Mouse (Mus musculus) heart, adult 10 weeks (tissue): ENCODE measurements around the gene Gm21970. TPM values are rescaled to one million over a fixed set of nuclear protein-coding genes. Genes with fewer than 3 reads are reported as not detected.

Experiments used
- polyA plus RNA-seq: library from polyadenylated mRNA; stranded (reverse); fragments of 350-450 nt; fragmentation: Illumina TruSeq; extraction: RNeasy Lipid Tissue Mini Kit (QIAGEN cat#74804); gene quantifications from one replicate; pipeline ENCODE4 v1.2.3, GENCODE M21; 2014; ENCODE audit warnings: low read depth, low replicate concordance

Gene Gm21970
- polyA plus RNA-seq: not detected

DNA sequence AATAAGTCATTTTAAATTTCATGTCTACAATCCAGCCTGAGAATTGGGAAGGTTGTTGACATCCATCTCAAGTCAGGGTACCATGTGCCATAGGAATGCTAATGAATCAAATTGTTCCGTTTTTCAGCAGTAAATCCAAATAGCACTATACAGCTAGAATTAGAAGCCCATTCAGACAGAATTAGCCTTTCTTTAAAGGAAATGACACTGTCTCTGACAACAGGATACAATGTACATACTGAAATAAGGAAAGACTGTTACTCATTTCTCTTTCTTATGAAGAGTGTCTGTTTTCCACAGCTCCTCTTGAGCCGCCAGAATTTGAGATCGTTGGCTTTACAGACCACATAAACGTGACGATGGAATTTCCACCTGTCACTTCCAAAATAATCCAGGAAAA is at the start of gene Gm21970:
Gene Gm21970 (plus strand): TSS at position 301 of the 400 bp plus-strand sequence.

GRCm38 (mm10) chr16:91372577-91373472 is 18.7 kb upstream of the Gm21970 start, which contains the start of gene Ifnar2:
TSS of gene Ifnar2 (plus strand) at chr16:91372783.

DNA sequence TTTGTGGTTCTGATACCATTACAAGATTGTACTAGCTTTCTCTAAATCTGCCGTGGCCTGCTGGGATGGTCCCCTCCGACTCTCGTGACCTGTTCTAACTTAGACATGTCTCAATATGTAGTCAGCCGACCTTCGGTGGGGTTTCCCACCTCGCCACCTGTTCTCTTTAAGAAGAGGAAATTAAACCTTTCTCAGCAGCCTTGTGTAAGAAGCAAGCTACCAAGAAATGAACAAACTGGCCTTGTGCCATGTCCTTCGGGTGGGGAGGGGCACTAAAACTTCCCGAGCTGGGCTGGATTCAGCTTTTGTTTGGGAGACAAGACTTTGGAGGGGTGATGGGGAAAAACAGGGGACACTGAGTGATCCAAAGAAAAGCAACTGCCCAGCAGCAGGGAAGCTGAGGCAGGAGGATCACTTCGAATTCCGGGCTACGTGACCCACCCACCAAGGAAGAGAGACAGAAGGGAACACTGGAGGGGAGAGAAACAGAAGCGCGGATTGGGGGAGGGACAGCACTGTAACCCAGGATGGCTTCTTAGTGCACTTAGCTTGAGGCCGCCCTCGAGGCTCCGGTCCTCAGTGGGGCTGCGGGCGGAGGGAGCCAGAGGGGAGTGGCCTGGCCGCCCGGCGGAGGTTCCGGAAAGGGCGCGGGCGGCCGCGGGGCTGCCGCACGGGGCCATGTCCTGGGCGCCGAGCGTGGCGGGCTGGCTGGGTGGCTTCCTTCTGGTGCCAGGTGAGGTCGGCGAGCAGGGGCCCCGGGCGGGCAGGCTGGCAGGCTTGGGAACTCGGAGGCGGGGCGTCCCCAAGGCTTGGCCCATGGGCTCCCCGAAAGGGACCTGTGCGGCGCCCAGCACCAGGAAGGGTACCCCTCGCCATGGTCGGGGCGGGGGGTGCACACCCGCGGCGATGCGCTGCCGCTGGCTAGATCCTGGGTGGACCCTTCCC is 14.4 kb downstream of the Gm21970 start, which contains the start of gene Il10rb:
Gene Il10rb (plus strand): TSS at position 525 of the 945 bp plus-strand sequence.

Other genes starting within 250 kb of the Gm21970 start
- not detected for gene Olig2, start 166.3 kb upstream of the Gm21970 start, polyA plus RNA-seq
- not detected for gene Olig1, start 121.9 kb upstream of the Gm21970 start, polyA plus RNA-seq
- 40.2 TPM for gene Ifnar2, start 18.9 kb upstream of the Gm21970 start, polyA plus RNA-seq
- gene Il10rb, start 14.4 kb downstream of the Gm21970 start, polyA plus RNA-seq: 179 TPM
- gene Ifnar1, start 93.5 kb downstream of the Gm21970 start, polyA plus RNA-seq: 17.7 TPM
- 116 TPM for gene Ifngr2, start 155.4 kb downstream of the Gm21970 start, polyA plus RNA-seq
- 52.7 TPM for gene Tmem50b, start 206.1 kb downstream of the Gm21970 start, polyA plus RNA-seq
- 41.2 TPM for gene Dnajc28, start 227.3 kb downstream of the Gm21970 start, polyA plus RNA-seq